Mouse (Mus musculus) bone marrow macrophage, adult 2 months (primary cell): ENCODE data around the gene Gm10073.

Source experiments
- CTCF ChIP-seq: IDR thresholded peaks from 2 replicates; pipeline ENCODE4 v1.5.1; 2012; ENCODE audit warnings: low read depth, mild to moderate bottlenecking, low read length, moderate library complexity
- POLR2A ChIP-seq: IDR thresholded peaks from 2 replicates; pipeline ENCODE4 v1.6.1; 2012; ENCODE audit warnings: mild to moderate bottlenecking, low read depth, low read length, borderline replicate concordance

DNA sequence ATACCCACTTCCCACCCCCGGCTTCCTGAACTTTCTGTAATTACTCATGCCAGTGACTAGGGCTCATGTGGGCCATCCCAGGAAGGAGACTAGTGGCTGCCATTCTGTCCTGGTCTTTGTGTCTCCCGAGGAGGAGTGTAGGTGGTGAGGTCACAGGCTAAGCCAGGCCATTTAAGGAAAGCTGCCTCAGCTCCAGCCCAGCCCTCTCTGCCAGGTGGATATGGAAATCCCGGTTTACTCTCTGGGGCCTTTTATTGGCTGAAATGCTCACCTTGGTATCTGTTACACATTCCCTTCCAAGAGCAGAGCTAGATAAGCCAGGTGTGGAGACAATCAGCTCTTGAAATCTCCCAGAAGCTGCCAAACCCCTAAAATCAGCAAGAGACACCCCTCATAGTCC is 35.2 kb upstream of the Gm10073 start:
- no peak for TF ChIP-seq POLR2A
- TF ChIP-seq CTCF, result no peak
